Mouse (Mus musculus): ENCODE data around the gene C330007P06Rik.

Gene C330007P06Rik

GRCm38 (mm10) chrX:36837069-36837676 lies 36.7 kb downstream of the C330007P06Rik start:
- no peak for DNase-seq (ENCODE audit: low spot score)

DNA sequence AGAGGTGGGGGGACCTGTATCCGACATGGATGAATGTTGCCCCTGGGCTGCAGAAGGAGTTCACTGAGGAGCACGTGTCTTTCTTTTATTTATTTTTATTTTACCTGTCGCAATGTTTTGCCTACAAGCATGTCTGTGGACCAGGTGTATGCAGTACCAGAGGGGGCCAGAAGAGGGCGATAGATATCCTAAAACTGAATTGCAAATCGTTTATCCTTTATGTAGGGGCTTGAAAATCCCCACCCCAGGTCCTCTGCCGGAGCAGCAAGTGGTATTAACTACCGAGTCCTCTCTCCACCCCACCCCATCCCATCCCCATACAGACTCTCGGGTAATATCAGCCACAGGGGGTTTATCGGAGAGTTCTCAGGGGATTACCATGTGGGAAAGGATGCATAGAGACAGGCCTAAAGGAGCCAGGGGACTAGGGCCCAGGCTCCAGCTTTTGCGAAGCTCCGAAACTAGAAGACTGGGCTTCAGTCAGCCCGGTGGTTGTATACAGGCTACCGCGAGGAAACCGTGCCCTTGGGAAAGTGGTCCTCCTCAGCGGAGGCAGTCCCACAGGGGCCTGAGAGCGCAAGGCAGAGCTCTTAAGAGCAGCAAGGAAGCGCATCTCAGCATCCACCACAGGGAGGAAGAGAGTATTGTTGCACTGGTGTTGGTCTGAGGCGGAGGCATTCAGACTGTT lies 40.4 kb downstream of the C330007P06Rik start:
- peak; percentile 66 for DNase-seq (ENCODE audit: low spot score)

GRCm38 (mm10) chrX:36831632-36832031 lies 42.3 kb downstream of the C330007P06Rik start:
- DNase-seq (ENCODE audit: low spot score): no peak

GRCm38 (mm10) chrX:36830271-36830670 lies 43.6 kb downstream of the C330007P06Rik start:
- peak; percentile 39 for DNase-seq (ENCODE audit: low spot score)

DNA sequence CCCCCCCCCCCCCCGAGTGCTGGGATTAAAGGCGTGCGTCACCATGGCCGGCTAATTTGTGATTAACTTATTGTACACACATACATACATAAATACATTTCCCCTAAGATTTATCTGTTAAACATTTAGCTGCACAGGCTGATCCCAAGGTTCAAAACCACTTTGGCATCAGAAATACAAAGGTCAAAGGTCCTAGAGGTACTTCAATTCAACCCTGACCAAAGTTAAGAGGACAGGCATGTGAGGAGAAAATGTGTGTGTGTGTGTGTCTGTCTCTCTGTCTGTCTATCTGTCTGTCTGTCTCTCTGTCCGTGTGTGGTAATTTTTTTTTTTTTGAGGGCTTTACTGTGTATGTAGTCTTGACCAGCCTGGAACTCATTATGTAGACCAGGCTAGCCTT lies 47.0 kb downstream of the C330007P06Rik start:
- DNase-seq (ENCODE audit: low spot score): no peak

DNA sequence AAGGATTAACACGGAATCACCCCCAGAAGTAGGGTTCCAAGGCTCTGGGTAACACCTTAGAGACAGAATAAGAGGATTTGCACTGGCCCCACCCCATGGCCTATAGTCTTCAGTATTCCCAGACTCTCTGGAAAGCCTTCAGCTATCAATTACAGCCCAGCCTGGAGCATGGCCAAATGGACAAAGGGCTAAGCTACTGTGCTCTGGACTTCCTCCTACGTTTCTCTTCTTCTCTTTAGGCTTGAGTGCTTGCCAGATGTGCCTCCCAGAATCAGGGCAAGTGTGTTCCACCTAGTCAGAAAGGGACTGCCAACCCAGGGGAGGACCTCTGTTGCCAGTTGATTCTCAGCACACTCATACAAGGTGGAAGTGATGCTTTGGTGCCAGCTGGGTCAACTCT lies 48.9 kb downstream of the C330007P06Rik start:
- no peak for DNase-seq (ENCODE audit: low spot score)

- no peak for DNase-seq (ENCODE audit: low spot score)
Measured at GRCm38 (mm10) chrX:36823932-36824711, 49.8 kb downstream of the C330007P06Rik start.

- peak; percentile 74 for DNase-seq (ENCODE audit: low spot score)
Measured at GRCm38 (mm10) chrX:36820201-36820600, 53.7 kb downstream of the C330007P06Rik start.

DNA sequence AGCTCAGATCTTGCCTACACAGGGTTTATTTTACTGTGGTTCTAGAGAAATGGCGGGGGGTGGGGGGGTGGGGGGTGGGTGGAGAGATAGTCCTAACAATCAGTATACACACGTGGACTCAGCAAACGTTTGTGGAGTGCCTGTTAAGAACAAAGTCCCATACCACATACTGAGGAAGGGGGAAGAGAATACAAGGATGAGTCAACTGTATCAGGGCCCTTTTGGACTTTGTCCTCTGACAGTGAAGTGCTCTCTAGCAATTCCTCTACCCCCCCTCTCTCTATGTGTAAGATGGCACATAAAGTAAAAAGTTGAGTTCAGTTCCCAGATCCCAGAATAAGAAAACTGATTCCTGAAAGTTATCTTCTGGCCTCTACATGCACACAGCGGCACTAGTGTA lies 54.3 kb downstream of the C330007P06Rik start:
- DNase-seq (ENCODE audit: low spot score): no peak

- DNase-seq (ENCODE audit: low spot score): peak; percentile 68
Measured at GRCm38 (mm10) chrX:36816953-36817441, 56.9 kb downstream of the C330007P06Rik start.

DNA sequence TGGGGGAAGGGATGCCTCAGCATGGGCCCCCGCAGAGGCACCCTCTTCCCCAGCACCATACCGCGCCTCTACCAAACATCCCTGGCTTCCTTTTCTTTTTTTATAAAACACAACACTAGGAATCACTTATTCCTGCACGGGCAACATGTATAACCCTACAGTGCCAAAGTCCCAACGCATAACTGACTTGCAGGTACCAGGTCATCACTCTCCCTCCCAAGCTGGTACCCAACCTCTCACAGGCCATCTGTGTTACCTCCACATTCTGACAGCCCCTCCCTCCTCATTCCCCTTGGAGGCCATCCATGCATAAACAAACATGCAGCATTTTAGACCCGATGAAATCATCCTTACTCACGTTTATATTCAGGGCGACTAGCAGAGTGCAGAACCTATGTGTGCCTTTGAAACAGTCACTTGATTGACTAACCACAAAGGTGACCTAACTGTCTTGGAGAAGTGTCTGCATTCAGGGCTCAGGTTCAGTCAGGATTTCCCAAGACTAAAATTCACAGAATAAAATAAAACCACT lies 57.5 kb downstream of the C330007P06Rik start:
- no peak for DNase-seq (ENCODE audit: low spot score)

DNA sequence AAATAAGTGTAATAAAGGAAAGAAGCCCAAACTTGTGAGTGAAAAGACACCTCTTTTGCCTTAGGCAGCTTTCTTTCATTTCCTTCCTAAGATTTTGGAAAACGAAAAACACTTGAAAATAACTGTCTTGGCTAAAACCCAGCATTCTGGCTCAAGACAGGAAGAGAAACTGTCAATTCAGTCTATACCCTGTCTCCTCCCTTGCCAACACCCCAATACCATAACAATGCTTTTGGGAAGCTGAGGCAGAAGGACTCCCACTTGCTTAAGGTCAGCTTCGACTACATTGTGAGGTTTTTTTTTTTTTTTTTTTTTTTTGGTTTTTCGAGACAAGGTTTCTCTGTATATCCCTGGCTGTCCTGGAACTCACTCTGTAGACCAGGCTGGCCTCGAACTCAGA lies 58.5 kb downstream of the C330007P06Rik start:
- DNase-seq (ENCODE audit: low spot score): no peak

GRCm38 (mm10) chrX:36815022-36815421 lies 58.9 kb downstream of the C330007P06Rik start:
- DNase-seq (ENCODE audit: low spot score): no peak

GRCm38 (mm10) chrX:36814161-36814836 lies 59.6 kb downstream of the C330007P06Rik start:
- no peak for DNase-seq (ENCODE audit: low spot score)

DNA sequence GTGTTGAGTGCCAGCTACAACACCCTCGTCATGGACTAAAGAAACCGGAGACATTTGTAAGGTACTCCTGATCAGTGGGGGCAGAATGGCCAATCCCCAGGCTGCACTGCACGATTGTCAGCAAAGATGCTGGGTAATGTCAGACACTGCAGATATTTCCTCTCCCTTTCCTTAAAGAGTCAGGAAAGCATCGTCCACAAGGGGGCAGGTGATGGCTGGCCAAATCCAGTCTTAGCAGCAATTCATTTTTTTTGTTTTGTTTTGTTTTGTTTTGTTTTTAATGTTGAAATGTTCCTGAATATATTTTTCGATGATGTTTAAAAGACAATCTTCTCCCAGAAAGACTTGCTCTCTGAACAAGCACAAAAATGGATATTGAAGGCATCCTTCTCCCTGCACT lies 62.5 kb downstream of the C330007P06Rik start:
- DNase-seq (ENCODE audit: low spot score): peak; percentile 39

DNA sequence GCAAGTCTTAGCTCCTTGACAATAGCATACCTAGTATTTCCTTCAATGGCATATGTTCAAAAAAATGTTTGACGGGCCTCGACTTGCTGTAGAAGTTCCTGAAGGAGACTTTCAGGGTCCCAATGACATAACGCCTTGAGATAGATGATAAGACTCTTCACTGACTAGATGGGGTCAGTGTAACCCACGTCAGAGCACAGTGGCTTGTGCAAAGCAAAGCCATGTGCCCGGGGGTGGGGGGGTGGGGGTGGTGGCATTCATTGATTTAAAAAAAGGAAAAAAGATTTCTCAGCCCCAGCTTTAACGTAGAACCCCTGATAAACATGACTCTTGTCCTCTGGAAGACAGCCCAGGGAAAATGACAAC lies 65.6 kb downstream of the C330007P06Rik start:
- no peak for DNase-seq (ENCODE audit: low spot score)

GRCm38 (mm10) chrX:36807360-36808317 lies 66.3 kb downstream of the C330007P06Rik start:
- peak; percentile 84 for DNase-seq (ENCODE audit: low spot score)

- DNase-seq (ENCODE audit: low spot score): no peak
Measured at GRCm38 (mm10) chrX:36805466-36806235, 68.3 kb downstream of the C330007P06Rik start.

GRCm38 (mm10) chrX:36804196-36804595 lies 69.7 kb downstream of the C330007P06Rik start:
- DNase-seq (ENCODE audit: low spot score): peak; percentile 8

DNA sequence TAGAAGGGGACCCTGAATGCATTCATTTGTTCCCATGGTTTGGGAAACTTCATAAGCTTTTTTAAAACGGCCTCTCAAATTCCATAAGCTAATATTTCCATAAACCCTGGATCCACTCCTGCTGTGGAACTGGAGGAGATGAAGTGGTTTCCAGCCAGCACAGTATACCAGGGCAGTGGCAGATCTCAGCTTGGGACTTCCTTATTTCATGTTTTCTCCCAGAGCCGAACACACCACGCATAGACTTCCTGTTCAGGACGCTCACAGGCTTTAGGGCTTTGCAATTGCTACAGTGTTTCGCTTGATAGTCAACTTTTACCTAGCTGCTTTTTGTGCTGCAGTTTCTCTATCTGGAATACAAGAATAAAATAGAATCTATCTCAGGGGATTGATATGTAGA lies 70.7 kb downstream of the C330007P06Rik start:
- DNase-seq (ENCODE audit: low spot score): no peak
